Mouse (Mus musculus): ENCODE measurements at regions not wholly inside any gene's neighbourhood (a gene's known extent, or its start where the extent isn't known, plus 50 kb on each side); places are given as distances from the start of the nearest gene placed in this dataset.
A peak's percentile ranks its signal among the peaks of the same experiment; 100 is the strongest.

- 56% methylated on average over 3 of the region's 3 CpGs for WGBS
- no peaks in the 10 kb centered on the region for H3K9me3 ChIP-seq (ENCODE audit: control insufficient read depth, low read length)
- H3K9ac ChIP-seq (ENCODE audit: low read depth, low read length), result no peak overlapping the region
- H3K4me3 ChIP-seq (ENCODE audit: low read depth, low read length), result no peak overlapping the region
- ATAC-seq (ENCODE audit: low FRiP score), result 0 out of 2 replicates have a peak, but pooled peaks have one; percentile 45
- H3K4me1 ChIP-seq (replicated peaks; ENCODE audit: control insufficient read depth, insufficient read depth, low read length), result no peaks in the 10 kb centered on the region
- DNase-seq (ENCODE audit: low spot score), result peak; percentile 4
- no peak overlapping the region for H3K4me2 ChIP-seq (replicated peaks; ENCODE audit: low read depth, low read length)
- H3K36me3 ChIP-seq (ENCODE audit: control insufficient read depth, insufficient read depth, low read length), result no peaks in the 10 kb centered on the region
- no peaks in the 10 kb centered on the region for H3K27me3 ChIP-seq (ENCODE audit: control insufficient read depth, insufficient read depth, low read length)
- no peak overlapping the region for H3K27ac ChIP-seq (ENCODE audit: low read depth, low read length)
Measured at GRCm38 (mm10) chr10:66177318-66177717, 918.6 kb upstream of the Jmjd1c start.

GRCm38 (mm10) chr10:66181231-66181630, 914.7 kb upstream of the Jmjd1c start:
- no peak overlapping the region for H3K4me3 ChIP-seq (ENCODE audit: low read depth, low read length)
- H3K9ac ChIP-seq (ENCODE audit: low read depth, low read length), result no peak overlapping the region
- WGBS, result 83% methylated on average over 2 of the region's 2 CpGs
- H3K36me3 ChIP-seq (ENCODE audit: control insufficient read depth, insufficient read depth, low read length), result no peaks in the 10 kb centered on the region
- no peaks in the 10 kb centered on the region for H3K27me3 ChIP-seq (ENCODE audit: control insufficient read depth, insufficient read depth, low read length)
- ATAC-seq (ENCODE audit: low FRiP score), result no peak
- H3K9me3 ChIP-seq (ENCODE audit: control insufficient read depth, low read length), result no peaks in the 10 kb centered on the region
- no peaks in the 10 kb centered on the region for H3K4me1 ChIP-seq (replicated peaks; ENCODE audit: control insufficient read depth, insufficient read depth, low read length)
- no peak overlapping the region for H3K4me2 ChIP-seq (replicated peaks; ENCODE audit: low read depth, low read length)
- H3K27ac ChIP-seq (ENCODE audit: low read depth, low read length), result no peak overlapping the region
- DNase-seq (ENCODE audit: low spot score), result no peak

GRCm38 (mm10) chr10:66183069-66183468, 912.9 kb upstream of the Jmjd1c start:
- Histone ChIP-seq H3K9ac (ENCODE audit: low read depth, low read length) (no peak overlapping the region), H3K36me3 (ENCODE audit: control insufficient read depth, insufficient read depth, low read length) (no peaks in the 10 kb centered on the region), H3K9me3 (ENCODE audit: control insufficient read depth, low read length) (no peaks in the 10 kb centered on the region), H3K4me2 (replicated peaks; ENCODE audit: low read depth, low read length) (no peak overlapping the region), H3K4me3 (ENCODE audit: low read depth, low read length) (no peak overlapping the region), H3K4me1 (replicated peaks; ENCODE audit: control insufficient read depth, insufficient read depth, low read length) (no peaks in the 10 kb centered on the region), H3K27me3 (ENCODE audit: control insufficient read depth, insufficient read depth, low read length) (no peaks in the 10 kb centered on the region), H3K27ac (ENCODE audit: low read depth, low read length) (no peak overlapping the region)
- 78% methylated on average over 2 of the region's 2 CpGs for WGBS
- ATAC-seq (ENCODE audit: low FRiP score) (no peak), DNase-seq (ENCODE audit: low spot score) (no peak)

- ATAC-seq (ENCODE audit: low FRiP score) (no peak), DNase-seq (ENCODE audit: low spot score) (no peak)
- Histone ChIP-seq H3K27me3 (ENCODE audit: control insufficient read depth, insufficient read depth, low read length) (no peaks in the 10 kb centered on the region), H3K4me3 (ENCODE audit: low read depth, low read length) (no peak overlapping the region), H3K9me3 (ENCODE audit: control insufficient read depth, low read length) (no peaks in the 10 kb centered on the region), H3K4me2 (replicated peaks; ENCODE audit: low read depth, low read length) (no peak overlapping the region), H3K9ac (ENCODE audit: low read depth, low read length) (no peak overlapping the region), H3K36me3 (ENCODE audit: control insufficient read depth, insufficient read depth, low read length) (no peaks in the 10 kb centered on the region), H3K4me1 (replicated peaks; ENCODE audit: control insufficient read depth, insufficient read depth, low read length) (no peaks in the 10 kb centered on the region), H3K27ac (ENCODE audit: low read depth, low read length) (no peak overlapping the region)
- 79% methylated on average over 1 of the region's 1 CpGs for WGBS
Measured at GRCm38 (mm10) chr10:66187038-66187437, 908.9 kb upstream of the Jmjd1c start.

- ATAC-seq (ENCODE audit: low FRiP score), result no peak; the same call in 1 of the 2 replicates
- H3K4me3 ChIP-seq (ENCODE audit: low read depth, low read length), result no peak overlapping the region
- H3K36me3 ChIP-seq (ENCODE audit: control insufficient read depth, insufficient read depth, low read length), result no peaks in the 10 kb centered on the region
- H3K27me3 ChIP-seq (ENCODE audit: control insufficient read depth, insufficient read depth, low read length), result no peaks in the 10 kb centered on the region
- DNase-seq (ENCODE audit: low spot score), result no peak
- H3K27ac ChIP-seq (ENCODE audit: low read depth, low read length), result no peak overlapping the region
- no peaks in the 10 kb centered on the region for H3K4me1 ChIP-seq (replicated peaks; ENCODE audit: control insufficient read depth, insufficient read depth, low read length)
- no peaks in the 10 kb centered on the region for H3K9me3 ChIP-seq (ENCODE audit: control insufficient read depth, low read length)
- WGBS, result 61% methylated on average over 4 of the region's 4 CpGs
- no peak overlapping the region for H3K4me2 ChIP-seq (replicated peaks; ENCODE audit: low read depth, low read length)
- no peak overlapping the region for H3K9ac ChIP-seq (ENCODE audit: low read depth, low read length)
Measured at GRCm38 (mm10) chr10:66201115-66201514, 894.8 kb upstream of the Jmjd1c start.

- Histone ChIP-seq H3K27ac (ENCODE audit: low read depth, low read length) (no peak overlapping the region), H3K36me3 (ENCODE audit: control insufficient read depth, insufficient read depth, low read length) (no peaks in the 10 kb centered on the region), H3K9ac (ENCODE audit: low read depth, low read length) (no peak overlapping the region), H3K9me3 (ENCODE audit: control insufficient read depth, low read length) (no peaks in the 10 kb centered on the region), H3K4me3 (ENCODE audit: low read depth, low read length) (no peak overlapping the region), H3K4me2 (replicated peaks; ENCODE audit: low read depth, low read length) (no peak overlapping the region), H3K27me3 (ENCODE audit: control insufficient read depth, insufficient read depth, low read length) (no peaks in the 10 kb centered on the region), H3K4me1 (replicated peaks; ENCODE audit: control insufficient read depth, insufficient read depth, low read length) (no peaks in the 10 kb centered on the region)
- DNase-seq (ENCODE audit: low spot score) (no peak), ATAC-seq (ENCODE audit: low FRiP score) (no peak)
- 58% methylated on average over 2 of the region's 2 CpGs for WGBS
Measured at GRCm38 (mm10) chr10:66228123-66228522, 867.8 kb upstream of the Jmjd1c start.

- H3K27me3 ChIP-seq (ENCODE audit: control insufficient read depth, insufficient read depth, low read length), result no peaks in the 10 kb centered on the region
- no peak overlapping the region for H3K9ac ChIP-seq (ENCODE audit: low read depth, low read length)
- H3K9me3 ChIP-seq (ENCODE audit: control insufficient read depth, low read length), result no peaks in the 10 kb centered on the region
- no peak overlapping the region for H3K4me2 ChIP-seq (replicated peaks; ENCODE audit: low read depth, low read length)
- H3K4me3 ChIP-seq (ENCODE audit: low read depth, low read length), result no peak overlapping the region
- 73% methylated on average over 2 of the region's 2 CpGs for WGBS
- H3K27ac ChIP-seq (ENCODE audit: low read depth, low read length), result no peak overlapping the region
- no peaks in the 10 kb centered on the region for H3K36me3 ChIP-seq (ENCODE audit: control insufficient read depth, insufficient read depth, low read length)
- no peaks in the 10 kb centered on the region for H3K4me1 ChIP-seq (replicated peaks; ENCODE audit: control insufficient read depth, insufficient read depth, low read length)
- DNase-seq (ENCODE audit: low spot score) (no peak), ATAC-seq (ENCODE audit: low FRiP score) (no peak)
Measured at GRCm38 (mm10) chr10:66234370-66234916, 861.5 kb upstream of the Jmjd1c start.

- Histone ChIP-seq H3K36me3 (ENCODE audit: control insufficient read depth, insufficient read depth, low read length) (no peaks in the 10 kb centered on the region), H3K4me3 (ENCODE audit: low read depth, low read length) (no peak overlapping the region), H3K9me3 (ENCODE audit: control insufficient read depth, low read length) (no peaks in the 10 kb centered on the region), H3K4me2 (replicated peaks; ENCODE audit: low read depth, low read length) (no peak overlapping the region), H3K27me3 (ENCODE audit: control insufficient read depth, insufficient read depth, low read length) (no peaks in the 10 kb centered on the region), H3K9ac (ENCODE audit: low read depth, low read length) (no peak overlapping the region), H3K27ac (ENCODE audit: low read depth, low read length) (peak overlapping the region; percentile 30; the same call in 1 of the 2 replicates), H3K4me1 (replicated peaks; ENCODE audit: control insufficient read depth, insufficient read depth, low read length) (no peaks in the 10 kb centered on the region)
- DNase-seq (ENCODE audit: low spot score) (peak; percentile 15), ATAC-seq (ENCODE audit: low FRiP score) (peak; percentile 57; the same call in 1 of the 2 replicates)
- WGBS, result 63% methylated on average over 5 of the region's 5 CpGs
Measured at GRCm38 (mm10) chr10:66256377-66256776, 839.5 kb upstream of the Jmjd1c start.

GRCm38 (mm10) chr10:66270647-66271270, 825.2 kb upstream of the Jmjd1c start:
- DNase-seq (ENCODE audit: low spot score) (no peak), ATAC-seq (ENCODE audit: low FRiP score) (no peak)
- H3K4me1 ChIP-seq (replicated peaks; ENCODE audit: control insufficient read depth, insufficient read depth, low read length), result no peaks in the 10 kb centered on the region
- no peak overlapping the region for H3K27ac ChIP-seq (ENCODE audit: low read depth, low read length)
- no peaks in the 10 kb centered on the region for H3K36me3 ChIP-seq (ENCODE audit: control insufficient read depth, insufficient read depth, low read length)
- H3K4me2 ChIP-seq (replicated peaks; ENCODE audit: low read depth, low read length), result no peak overlapping the region
- H3K27me3 ChIP-seq (ENCODE audit: control insufficient read depth, insufficient read depth, low read length), result no peaks in the 10 kb centered on the region
- H3K4me3 ChIP-seq (ENCODE audit: low read depth, low read length), result no peak overlapping the region
- H3K9me3 ChIP-seq (ENCODE audit: control insufficient read depth, low read length), result no peaks in the 10 kb centered on the region
- no peak overlapping the region for H3K9ac ChIP-seq (ENCODE audit: low read depth, low read length)
- WGBS, result 58% methylated on average over 4 of the region's 4 CpGs

All from hindbrain, embryonic 11.5 days (tissue).